Mouse (Mus musculus): Measurements from ENCODE around the gene Aco2.

GRCm38 (mm10) chr15:81935869-81936637 lies 63.9 kb downstream of the Aco2 start:
- no peak for TF ChIP-seq CTCF (IDR thresholded peaks at IDR 0.05; ENCODE audit: low read depth)
- TF ChIP-seq EP300 (IDR thresholded peaks at IDR 0.05; ENCODE audit: low read depth), result no peak

Data from liver, embryonic 14.5 days (tissue).